Mouse (Mus musculus) MEL (cell line): ENCODE results near the gene Babam2. TPM values are rescaled to one million over a fixed set of nuclear protein-coding genes. Genes with fewer than 3 reads are reported as not detected.

Experiments
- DNase-seq: peaks from one replicate; pipeline ENCODE4 v3.0.0; 2011; ENCODE audit warnings: low read depth, low spot score
- H3K27ac ChIP-seq: 2 replicates; pipeline ENCODE4 v1.5.1; 2012; ENCODE audit warnings: low read depth, mild to moderate bottlenecking, control low read depth, low read length, moderate library complexity; ENCODE audit not compliant: control insufficient read depth
- H3K27me3 ChIP-seq, 2 experiments: fragments of 150-350 bp in 1 of 2; sonication (generic) in 1 of 2; 2 replicates each; pipeline ENCODE4 v1.6.1; 2012; ENCODE audit warnings: low read length in 2 of 2, mild to moderate bottlenecking in 2 of 2, improper control_type of control experiment in 1 of 2, moderate library complexity in 1 of 2; ENCODE audit not compliant: insufficient read depth in 2 of 2, control insufficient read depth in 1 of 2
- H3K36me3 ChIP-seq, 2 experiments: 2 replicates each; pipeline ENCODE4 v1.6.1; 2012 to 2014; ENCODE audit warnings: low read length in 2 of 2, improper control_type of control experiment in 1 of 2, inconsistent platforms in 1 of 2, mild to moderate bottlenecking in 1 of 2; ENCODE audit not compliant: insufficient read depth in 2 of 2, control insufficient read depth in 1 of 2
- H3K4me1 ChIP-seq, 2 experiments: fragments of 150-350 bp in 1 of 2; sonication (generic) in 1 of 2; 2 replicates each; pipeline ENCODE4 v1.6.1; 2012; ENCODE audit warnings: low read length in 2 of 2, improper control_type of control experiment in 1 of 2, mild to moderate bottlenecking in 1 of 2; ENCODE audit not compliant: insufficient read depth in 2 of 2, control insufficient read depth in 1 of 2
- H3K4me3 ChIP-seq, 2 experiments: fragments of 150-350 bp in 1 of 2; sonication (generic) in 1 of 2; 2 replicates each; pipeline ENCODE4 v1.5.1; 2012; ENCODE audit warnings: low read depth in 2 of 2, low read length in 2 of 2, mild to moderate bottlenecking in 2 of 2, moderate library complexity in 2 of 2, control low read depth in 1 of 2, improper control_type of control experiment in 1 of 2; ENCODE audit not compliant: control insufficient read depth in 1 of 2, insufficient read depth in 1 of 2
- H3K79me2 ChIP-seq: 2 replicates; pipeline ENCODE4 v1.6.1; 2012; ENCODE audit warnings: mild to moderate bottlenecking, low read length, moderate library complexity; ENCODE audit not compliant: control insufficient read depth, poor library complexity, insufficient read depth
- H3K9ac ChIP-seq: 2 replicates; pipeline ENCODE4 v1.6.1; 2012; ENCODE audit warnings: low read depth, mild to moderate bottlenecking, control low read depth, low read length, moderate library complexity; ENCODE audit not compliant: control insufficient read depth, poor library complexity, severe bottlenecking
- H3K9me3 ChIP-seq: fragments of 150-350 bp; sonication (generic); replicated peaks from 2 replicates; pipeline ENCODE4 v1.6.1; 2012; ENCODE audit warnings: mild to moderate bottlenecking, low read length, improper control_type of control experiment, moderate library complexity; ENCODE audit not compliant: insufficient read depth
- BHLHE40 ChIP-seq: IDR thresholded peaks from 2 replicates; pipeline ENCODE4 v1.6.1; 2012; ENCODE audit warnings: low read depth, mild to moderate bottlenecking, inconsistent platforms, low read length, improper control_type of control experiment, borderline replicate concordance
- CHD1 ChIP-seq: IDR thresholded peaks from 2 replicates; pipeline ENCODE4 v1.6.1; 2012; ENCODE audit warnings: low read depth, mild to moderate bottlenecking, inconsistent platforms, low read length, improper control_type of control experiment
- CHD2 ChIP-seq: IDR thresholded peaks from 2 replicates; pipeline ENCODE4 v1.6.1; 2011; ENCODE audit warnings: low read length, improper control_type of control experiment
- CTCF ChIP-seq, 3 experiments: IDR thresholded peaks in 2 of 3; conservative IDR thresholded peaks in 1 of 3; 2 replicates each; pipeline ENCODE4 v1.5.1; 2011 to 2012; ENCODE audit warnings: low read length in 3 of 3, low read depth in 2 of 3, mild to moderate bottlenecking in 2 of 3, improper control_type of control experiment in 1 of 3, inconsistent platforms in 1 of 3, mixed read lengths in 1 of 3, moderate library complexity in 1 of 3; ENCODE audit not compliant: control insufficient read depth in 1 of 3, insufficient read depth in 1 of 3, poor library complexity in 1 of 3, severe bottlenecking in 1 of 3
- E2F4 ChIP-seq: IDR thresholded peaks from 2 replicates; pipeline ENCODE4 v1.6.1; 2011; ENCODE audit warnings: low read depth, low read length, improper control_type of control experiment, borderline replicate concordance
- ELF1 ChIP-seq: IDR thresholded peaks from 2 replicates; pipeline ENCODE4 v1.6.1; 2014; ENCODE audit warnings: low read depth, mild to moderate bottlenecking, inconsistent platforms, low read length, improper control_type of control experiment, moderate library complexity
- EP300 ChIP-seq, 2 experiments: IDR thresholded peaks; 2 replicates each; pipeline ENCODE4 v1.6.1; 2011; ENCODE audit warnings: improper control_type of control experiment in 2 of 2, low read length in 2 of 2, low read depth in 1 of 2, mild to moderate bottlenecking in 1 of 2
- ETS1 ChIP-seq: IDR thresholded peaks from 2 replicates; pipeline ENCODE4 v1.6.1; 2012; ENCODE audit warnings: low read depth, mild to moderate bottlenecking, inconsistent platforms, low read length, improper control_type of control experiment, moderate library complexity
- GABPA ChIP-seq: IDR thresholded peaks from 2 replicates; pipeline ENCODE4 v1.6.1; 2012; ENCODE audit warnings: low read depth, mild to moderate bottlenecking, inconsistent platforms, low read length, improper control_type of control experiment, moderate library complexity
- GATA1 ChIP-seq: IDR thresholded peaks from 2 replicates; pipeline ENCODE4 v1.6.1; 2011; ENCODE audit warnings: low read depth, low read length, improper control_type of control experiment
- HCFC1 ChIP-seq: IDR thresholded peaks from 2 replicates; pipeline ENCODE4 v1.6.1; 2012; ENCODE audit warnings: low read depth, mild to moderate bottlenecking, inconsistent platforms, low read length, improper control_type of control experiment, moderate library complexity
- JUND ChIP-seq: IDR thresholded peaks from 2 replicates; pipeline ENCODE4 v1.6.1; 2011; ENCODE audit warnings: low read depth, mild to moderate bottlenecking, improper control_type of control experiment, low read length
- KAT2A ChIP-seq: conservative IDR thresholded peaks from 2 replicates; pipeline ENCODE4 v1.6.1; 2012; ENCODE audit warnings: low read depth, low read length, improper control_type of control experiment, inconsistent platforms
- MAX ChIP-seq: IDR thresholded peaks from 2 replicates; pipeline ENCODE4 v1.6.1; 2011; ENCODE audit warnings: low read length, improper control_type of control experiment
- MEF2A ChIP-seq: IDR thresholded peaks from 2 replicates; pipeline ENCODE4 v1.6.1; 2014; ENCODE audit warnings: low read depth, mild to moderate bottlenecking, inconsistent platforms, low read length, improper control_type of control experiment; ENCODE audit not compliant: poor library complexity, insufficient replicate concordance, severe bottlenecking; ENCODE audit errors: extremely low read depth
- MXI1 ChIP-seq: IDR thresholded peaks from 2 replicates; pipeline ENCODE4 v1.6.1; 2011; ENCODE audit warnings: mild to moderate bottlenecking, low read depth, low read length, improper control_type of control experiment
- MYB ChIP-seq: IDR thresholded peaks from 2 replicates; pipeline ENCODE4 v1.6.1; 2011; ENCODE audit warnings: mild to moderate bottlenecking, low read depth, low read length, improper control_type of control experiment
- MYC ChIP-seq: IDR thresholded peaks from 2 replicates; pipeline ENCODE4 v1.6.1; 2011; ENCODE audit warnings: low read depth, mild to moderate bottlenecking, low read length, improper control_type of control experiment, moderate library complexity
- NELFE ChIP-seq: IDR thresholded peaks from 2 replicates; pipeline ENCODE4 v1.6.1; 2011; ENCODE audit warnings: low read depth, low read length, improper control_type of control experiment
- NRF1 ChIP-seq: IDR thresholded peaks from 2 replicates; pipeline ENCODE4 v1.6.1; 2014; ENCODE audit warnings: low read depth, mild to moderate bottlenecking, inconsistent platforms, low read length, improper control_type of control experiment, moderate library complexity; ENCODE audit not compliant: poor library complexity, insufficient read depth, severe bottlenecking
- POLR2A ChIP-seq, 2 experiments: IDR thresholded peaks; 2 replicates each; pipeline ENCODE4 v1.6.1; 2011 to 2012; ENCODE audit warnings: low read length in 2 of 2, mild to moderate bottlenecking in 2 of 2, control low read depth in 1 of 2, improper control_type of control experiment in 1 of 2, low read depth in 1 of 2, moderate library complexity in 1 of 2; ENCODE audit not compliant: control insufficient read depth in 1 of 2, insufficient read depth in 1 of 2, poor library complexity in 1 of 2
- POLR2AphosphoS2 ChIP-seq: IDR thresholded peaks from 2 replicates; pipeline ENCODE4 v1.6.1; 2011; ENCODE audit warnings: low read length, improper control_type of control experiment
- POLR2AphosphoS5 ChIP-seq: IDR thresholded peaks from 2 replicates; pipeline ENCODE4 v1.6.1; 2012; ENCODE audit warnings: low read depth, borderline replicate concordance, mild to moderate bottlenecking, inconsistent platforms, low read length, moderate library complexity, mixed read lengths
- RAD21 ChIP-seq: IDR thresholded peaks from 2 replicates; pipeline ENCODE4 v1.6.1; 2011; ENCODE audit warnings: mild to moderate bottlenecking, low read depth, low read length, improper control_type of control experiment
- RCOR1 ChIP-seq: IDR thresholded peaks from 2 replicates; pipeline ENCODE4 v1.6.1; 2012; ENCODE audit warnings: low read depth, mild to moderate bottlenecking, inconsistent platforms, low read length, improper control_type of control experiment
- SIN3A ChIP-seq: IDR thresholded peaks from 2 replicates; pipeline ENCODE4 v1.6.1; 2012; ENCODE audit warnings: low read length, improper control_type of control experiment, inconsistent platforms
- SMC3 ChIP-seq: IDR thresholded peaks from 2 replicates; pipeline ENCODE4 v1.6.1; 2011; ENCODE audit warnings: low read depth, low read length, improper control_type of control experiment
- TAL1 ChIP-seq: IDR thresholded peaks from 2 replicates; pipeline ENCODE4 v1.6.1; 2012; ENCODE audit warnings: mild to moderate bottlenecking, inconsistent platforms, low read length, moderate library complexity, mixed read lengths
- TBP ChIP-seq: IDR thresholded peaks from 2 replicates; pipeline ENCODE4 v1.8.0; 2011; ENCODE audit warnings: low read depth, low read length, improper control_type of control experiment
- TCF12 ChIP-seq: IDR thresholded peaks from 2 replicates; pipeline ENCODE4 v1.6.1; 2014; ENCODE audit warnings: low read depth, mild to moderate bottlenecking, inconsistent platforms, low read length, improper control_type of control experiment, moderate library complexity
- UBTF ChIP-seq: IDR thresholded peaks from 2 replicates; pipeline ENCODE4 v1.6.1; 2012; ENCODE audit warnings: low read depth, mild to moderate bottlenecking, inconsistent platforms, low read length, improper control_type of control experiment, moderate library complexity, borderline replicate concordance; ENCODE audit not compliant: insufficient read depth
- USF1 ChIP-seq: IDR thresholded peaks from 2 replicates; pipeline ENCODE4 v1.6.1; 2014; ENCODE audit warnings: low read depth, mild to moderate bottlenecking, inconsistent platforms, low read length, improper control_type of control experiment, moderate library complexity
- USF2 ChIP-seq, 2 experiments: IDR thresholded peaks; 2 replicates each; pipeline ENCODE4 v1.6.1; 2011 to 2012; ENCODE audit warnings: improper control_type of control experiment in 2 of 2, low read length in 2 of 2, borderline replicate concordance in 1 of 2, inconsistent platforms in 1 of 2, low read depth in 1 of 2, mild to moderate bottlenecking in 1 of 2; ENCODE audit not compliant: insufficient read depth in 1 of 2
- ZC3H11A ChIP-seq: IDR thresholded peaks from 2 replicates; pipeline ENCODE4 v1.6.1; 2012; ENCODE audit warnings: low read depth, mild to moderate bottlenecking, inconsistent platforms, low read length, improper control_type of control experiment
- ZKSCAN1 ChIP-seq: IDR thresholded peaks from 2 replicates; pipeline ENCODE4 v1.6.1; 2012; ENCODE audit warnings: low read depth, mild to moderate bottlenecking, inconsistent platforms, low read length, improper control_type of control experiment, moderate library complexity
- ZMIZ1 ChIP-seq: IDR thresholded peaks from 2 replicates; pipeline ENCODE4 v1.6.1; 2012; ENCODE audit warnings: low read depth, mild to moderate bottlenecking, inconsistent platforms, low read length, improper control_type of control experiment, moderate library complexity
- ZNF384 ChIP-seq: IDR thresholded peaks from 2 replicates; pipeline ENCODE4 v1.6.1; 2012; ENCODE audit warnings: low read depth, mild to moderate bottlenecking, inconsistent platforms, low read length, improper control_type of control experiment
- polyA plus RNA-seq, 2 experiments: library from polyadenylated mRNA; stranded (reverse) in 1 of 2; unstranded in 1 of 2; fragments of >175 nt in 1 of 2; fragments of >200 nt in 1 of 2; gene quantifications; 2 replicates each; pipeline versions ENCODE4 v1.2.1 to v1.2.4; 2012; ENCODE audit warnings: low replicate concordance in 2 of 2, low read depth in 1 of 2; ENCODE audit not compliant: insufficient read length in 2 of 2, insufficient read depth in 1 of 2, missing spikeins in 1 of 2
- total RNA-seq: library from RNA; depleted of rRNA; stranded (reverse); fragments of 300-350 nt; gene quantifications from 2 replicates; pipeline ENCODE4 v1.2.3, GENCODE M21; 2012

The Babam2 gene
- total and polyA plus RNA-seq, 3 experiments = 43.3 to 86.6 TPM; not detected in 1

GRCm38 (mm10) chr5:32074053-32074452 lies 376.6 kb downstream of the Babam2 start:
- DNase-seq = peak; percentile 55
- H3K4me1 ChIP-seq = peaks cover 3 to 20% of the 10 kb centered on the region in 2 experiments; a peak in 2 of 4 replicates
- no peaks in the 10 kb centered on the region for H3K27me3 ChIP-seq
- H3K27ac ChIP-seq = no peak overlapping the region
- no peaks in the 10 kb centered on the region for H3K9me3 ChIP-seq
- H3K4me3 ChIP-seq = no peak overlapping the region
- TF ChIP-seq ZC3H11A (no peak), ZKSCAN1 (no peak), POLR2AphosphoS2 (no peak), RAD21 (no peak), NELFE (no peak), MYB (no peak), ZMIZ1 (no peak), TAL1 (peak; percentile 25; the same call in 1 of the 2 replicates), MAX (no peak), SMC3 (no peak), RCOR1 (peak; percentile 58; the same call in 1 of the 2 replicates), UBTF (no peak), MEF2A (no peak), MYC (no peak), E2F4 (no peak), BHLHE40 (no peak), EP300 (IDR thresholded peaks at IDR 0.05; ENCODE audit: low read depth in 1 of 2, low read length in 2 of 2) (peak; percentile 63 to 69; a peak in 3 of 4 replicates), KAT2A (no peak), NRF1 (no peak), TCF12 (0 out of 2 replicates have a peak, but pooled peaks have one; percentile 35), SIN3A (no peak), MXI1 (no peak), TBP (no peak), JUND (no peak), ELF1 (no peak), CTCF (IDR thresholded peaks at IDR 0.05 in 2 of 3, conservative IDR thresholded peaks at IDR 0.05 in 1 of 3; ENCODE audit: control insufficient read depth in 1 of 3, insufficient read depth in 1 of 3, low read depth in 2 of 3, low read length in 3 of 3, poor library complexity in 1 of 3, severe bottlenecking in 1 of 3) (no peak), GATA1 (peak; percentile 68), USF2 (IDR thresholded peaks at IDR 0.05; ENCODE audit: borderline replicate concordance in 1 of 2, insufficient read depth in 1 of 2, low read depth in 1 of 2, low read length in 2 of 2) (no peak), ZNF384 (no peak), CHD1 (no peak), ETS1 (0 out of 2 replicates have a peak, but pooled peaks have one; percentile 25), CHD2 (no peak), GABPA (no peak), POLR2A (IDR thresholded peaks at IDR 0.05; ENCODE audit: control insufficient read depth in 1 of 2, insufficient read depth in 1 of 2, low read depth in 1 of 2, low read length in 2 of 2, poor library complexity in 1 of 2) (no peak), USF1 (no peak), POLR2AphosphoS5 (no peak), HCFC1 (no peak)
- H3K36me3 ChIP-seq = peaks cover 0 to 12% of the 10 kb centered on the region in 2 experiments; a peak in 2 of 4 replicates
- H3K79me2 ChIP-seq = no peaks in the 10 kb centered on the region
- no peak overlapping the region for H3K9ac ChIP-seq
